ENCODE assay signal across 12 mouse cellular contexts in the genomic region with DNA sequence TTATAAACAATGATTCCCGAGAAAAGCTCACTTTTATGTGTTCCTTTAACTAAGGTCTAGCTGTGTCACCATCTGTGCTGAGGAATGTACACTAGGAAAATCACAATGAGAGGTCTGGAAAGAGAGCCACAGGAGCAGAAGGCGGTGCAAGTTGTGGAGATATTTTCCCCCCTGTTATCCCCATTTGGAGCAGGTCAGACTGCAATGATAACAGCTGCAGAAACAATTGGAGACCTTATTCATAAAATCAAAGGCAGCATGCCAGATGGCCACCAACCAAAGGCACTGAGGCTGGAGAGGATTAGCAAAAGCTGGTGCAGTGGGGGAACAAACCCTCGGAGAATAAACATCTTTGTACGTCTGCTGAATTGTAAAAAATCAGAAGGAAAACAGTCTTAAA.
A peak's percentile ranks its signal among the peaks of the same experiment; 100 is the strongest.
DNase-seq lines count a peak whose midpoint lies in the region; ATAC-seq lines count a peak whose summit lies in the region.
"Had no signal": no experiment of that assay in that cellular context is flagged by ENCODE, and none has a peak within 500 bp of the region (broad histone marks: within the 10 kb centered on the region; RNA-seq: fewer than 3 reads in every experiment).

No protein-coding gene starts in this region.

- peak; percentile 56 for DNase-seq in lung, postnatal 10 days
- DNase-seq in lung, adult 18-20 months, result no peak
- peak; percentile 77 to 80 for DNase-seq in cerebellum, postnatal 14 days
- DNase-seq in retina, adult 2 months (ENCODE audit: low read depth, low spot score), result peak; percentile 18
- no peak for DNase-seq in right cerebral cortex, adult 2 months (ENCODE audit: low spot score in 2 of 2)
- DNase-seq in heart, postnatal 4 days, result no peak
- DNase-seq: adrenal gland, postnatal 25 days; kidney, postnatal 36 days; right cerebral cortex, adult 18-20 months; thymus, postnatal 25 days had no signal

- H3K9ac ChIP-seq in hindbrain, embryonic 15.5 days, result no peak overlapping the region
- H3K9ac ChIP-seq: lung, embryonic 15.5 days had no signal

- H3K9me3 ChIP-seq in hindbrain, embryonic 15.5 days, result no peaks in the 10 kb centered on the region
- H3K9me3 ChIP-seq: lung, embryonic 15.5 days had no signal

- H3K27ac ChIP-seq in hindbrain, embryonic 15.5 days (replicated peaks), result no peak overlapping the region
- H3K27ac ChIP-seq: lung, embryonic 15.5 days had no signal

- WGBS in hindbrain, embryonic 15.5 days, result 22% methylated on average over 4 of the region's 4 CpGs

- no peak overlapping the region for H3K4me2 ChIP-seq in hindbrain, embryonic 15.5 days
- H3K4me2 ChIP-seq: lung, embryonic 15.5 days had no signal

- peak; percentile 79 for ATAC-seq in hindbrain, embryonic 15.5 days (ENCODE audit: low FRiP score, low read depth)

- no peaks in the 10 kb centered on the region for H3K4me1 ChIP-seq in hindbrain, embryonic 15.5 days (replicated peaks)

- H3K4me3 ChIP-seq in hindbrain, embryonic 15.5 days, result no peak overlapping the region
- H3K4me3 ChIP-seq: lung, embryonic 15.5 days had no signal

- H3K36me3 ChIP-seq in hindbrain, embryonic 15.5 days, result no peaks in the 10 kb centered on the region
- H3K36me3 ChIP-seq: lung, embryonic 15.5 days had no signal

- peaks cover 7% of the 10 kb centered on the region for H3K27me3 ChIP-seq in hindbrain, embryonic 15.5 days

Comparison
In these comparisons a context has a peak if more than half of its experiments do, and no peak if none do; other contexts are left out.
1. DNase-seq: peak in lung, postnatal 10 days (single experiment), cerebellum, postnatal 14 days (2 of 2) and retina, adult 2 months (single experiment); none in lung, adult 18-20 months (0 of 2), right cerebral cortex, adult 2 months (0 of 2) and heart, postnatal 4 days (single experiment).